In genomic region chr1:52620442-52620841, GRCm38 (mm10) we compare ENCODE assay signal across 16 mouse cellular contexts.
"Had no signal": no experiment of that assay in that cellular context is flagged by ENCODE, and none has a peak within 500 bp of the region (broad histone marks: within the 10 kb centered on the region; RNA-seq: fewer than 3 reads in every experiment).

No protein-coding gene starts in this region.

- H3K9ac ChIP-seq: neural tube, embryonic 13.5 days; neural tube, embryonic 15.5 days; stomach, embryonic 15.5 days had no signal

- H3K9me3 ChIP-seq: neural tube, embryonic 13.5 days; neural tube, embryonic 15.5 days; stomach, embryonic 15.5 days had no signal

- H3K27ac ChIP-seq: neural tube, embryonic 13.5 days; neural tube, embryonic 15.5 days; stomach, embryonic 15.5 days; stomach, postnatal 0 days had no signal

- H3K27me3 ChIP-seq: neural tube, embryonic 13.5 days; neural tube, embryonic 15.5 days; stomach, embryonic 15.5 days had no signal

- DNase-seq: retina, postnatal 1 day; right cerebral cortex, adult 18-20 months; right cerebral cortex, postnatal 14 days; right cerebral cortex, postnatal 25 days; right cerebral cortex, postnatal 4 days; spleen, adult 18-20 months; thymus, adult 18-20 months; thymus, adult 2 months; thymus, postnatal 14 days; thymus, postnatal 25 days; thymus, postnatal 36 days; thymus, postnatal 4 days had no signal

- H3K4me3 ChIP-seq: neural tube, embryonic 13.5 days; neural tube, embryonic 15.5 days; stomach, embryonic 15.5 days had no signal

- H3K36me3 ChIP-seq: neural tube, embryonic 13.5 days; neural tube, embryonic 15.5 days; stomach, embryonic 15.5 days had no signal

- H3K4me2 ChIP-seq: neural tube, embryonic 13.5 days; neural tube, embryonic 15.5 days; stomach, embryonic 15.5 days had no signal

- H3K4me1 ChIP-seq: neural tube, embryonic 13.5 days; neural tube, embryonic 15.5 days; stomach, embryonic 15.5 days had no signal
